ENCODE assay signal across 8 mouse cellular contexts in genomic region chr11:103171703-103172391, GRCm38 (mm10). TPM values are rescaled to one million over a fixed set of nuclear protein-coding genes. Genes with fewer than 3 reads are reported as not detected.
DNase-seq lines count a peak whose midpoint lies in the region; ATAC-seq and TF ChIP-seq lines count a peak whose summit lies in the region.

No protein-coding gene starts in this region.

- TF ChIP-seq CTCF in forebrain, postnatal 0 days (IDR thresholded peaks at IDR 0.05; ENCODE audit: low read depth) = no peak
- TF ChIP-seq CTCF in intestine, postnatal 0 days (IDR thresholded peaks at IDR 0.05; ENCODE audit: low read depth) = no peak

- no peaks in the 10 kb centered on the region for H3K9me3 ChIP-seq in neural tube, embryonic 12.5 days
- no peaks in the 10 kb centered on the region for H3K9me3 ChIP-seq in forebrain, postnatal 0 days (ENCODE audit: low read length)
- H3K9me3 ChIP-seq in intestine, postnatal 0 days (ENCODE audit: control insufficient read depth) = no peaks in the 10 kb centered on the region
- no peaks in the 10 kb centered on the region for H3K9me3 ChIP-seq in midbrain, embryonic 13.5 days

- 51% methylated on average over 9 of the region's 9 CpGs for WGBS in neural tube, embryonic 12.5 days
- WGBS in forebrain, postnatal 0 days = 51% methylated on average over 9 of the region's 9 CpGs
- 53% methylated on average over 9 of the region's 9 CpGs for WGBS in intestine, postnatal 0 days
- WGBS in midbrain, embryonic 13.5 days = 51% methylated on average over 9 of the region's 9 CpGs

- peaks cover 50% of the 10 kb centered on the region for H3K27me3 ChIP-seq in neural tube, embryonic 12.5 days (replicated peaks)
- no peaks in the 10 kb centered on the region for H3K27me3 ChIP-seq in forebrain, postnatal 0 days (ENCODE audit: insufficient read depth, low read length)
- H3K27me3 ChIP-seq in intestine, postnatal 0 days (replicated peaks; ENCODE audit: control insufficient read depth, insufficient read depth, low read length) = peaks cover 27% of the 10 kb centered on the region
- peaks cover 52% of the 10 kb centered on the region for H3K27me3 ChIP-seq in midbrain, embryonic 13.5 days

- H3K4me2 ChIP-seq in neural tube, embryonic 12.5 days (replicated peaks) = peak overlapping the region; percentile 93
- peak overlapping the region; percentile 85 for H3K4me2 ChIP-seq in forebrain, postnatal 0 days (ENCODE audit: low read depth)
- H3K4me2 ChIP-seq in intestine, postnatal 0 days (replicated peaks; ENCODE audit: low read depth) = peak overlapping the region; percentile 96; the same call in 1 of the 2 replicates
- H3K4me2 ChIP-seq in midbrain, embryonic 13.5 days (replicated peaks) = peak overlapping the region; percentile 85

- no peaks in the 10 kb centered on the region for H3K36me3 ChIP-seq in neural tube, embryonic 12.5 days
- H3K36me3 ChIP-seq in forebrain, postnatal 0 days (ENCODE audit: insufficient read depth) = no peaks in the 10 kb centered on the region
- no peaks in the 10 kb centered on the region for H3K36me3 ChIP-seq in intestine, postnatal 0 days (ENCODE audit: control insufficient read depth, insufficient read depth)
- H3K36me3 ChIP-seq in midbrain, embryonic 13.5 days = no peaks in the 10 kb centered on the region

- no peak for ATAC-seq in neural tube, embryonic 12.5 days (ENCODE audit: low FRiP score, low read depth)
- no peak for ATAC-seq in forebrain, postnatal 0 days
- no peak for ATAC-seq in intestine, postnatal 0 days
- no peak for ATAC-seq in midbrain, embryonic 13.5 days

- peak overlapping the region; percentile 59 for H3K4me3 ChIP-seq in neural tube, embryonic 12.5 days
- H3K4me3 ChIP-seq in forebrain, postnatal 0 days (ENCODE audit: low read depth, low read length) = peak overlapping the region; percentile 75
- peak overlapping the region; percentile 56; the same call in 1 of the 2 replicates for H3K4me3 ChIP-seq in intestine, postnatal 0 days (ENCODE audit: low read depth, low read length)
- peak overlapping the region; percentile 68 for H3K4me3 ChIP-seq in midbrain, embryonic 13.5 days (replicated peaks)

- no peak for DNase-seq in neural tube, embryonic 10.5 days (ENCODE audit: extremely low spot score, low spot score)
- DNase-seq in forebrain, postnatal 0 days = no peak
- no peak for DNase-seq in retina, embryonic 14.5 days (ENCODE audit: low spot score)
- DNase-seq in layer of hippocampus, postnatal 10 days (ENCODE audit: low spot score in 2 of 2) = no peak
- DNase-seq in layer of hippocampus, postnatal 36 days = no peak

- H3K9ac ChIP-seq in neural tube, embryonic 12.5 days = no peak overlapping the region
- H3K9ac ChIP-seq in forebrain, postnatal 0 days = no peak overlapping the region
- H3K9ac ChIP-seq in intestine, postnatal 0 days (ENCODE audit: low read depth, low read length) = no peak overlapping the region
- H3K9ac ChIP-seq in midbrain, embryonic 13.5 days (replicated peaks) = peak overlapping the region; percentile 71; the same call in 1 of the 2 replicates

- no peak overlapping the region for H3K27ac ChIP-seq in neural tube, embryonic 12.5 days
- no peak overlapping the region for H3K27ac ChIP-seq in forebrain, postnatal 0 days (ENCODE audit: low read depth, low read length)
- H3K27ac ChIP-seq in intestine, postnatal 0 days (ENCODE audit: low read depth, low read length) = no peak overlapping the region
- H3K27ac ChIP-seq in midbrain, embryonic 13.5 days = no peak overlapping the region

- H3K4me1 ChIP-seq in neural tube, embryonic 12.5 days = peaks cover 12% of the 10 kb centered on the region
- 0 out of 2 replicates have a peak, but pooled peaks cover 5% of the 10 kb centered on the region for H3K4me1 ChIP-seq in forebrain, postnatal 0 days (ENCODE audit: insufficient read depth)
- H3K4me1 ChIP-seq in intestine, postnatal 0 days (replicated peaks; ENCODE audit: control insufficient read depth, insufficient read depth, low read length) = peaks cover 5% of the 10 kb centered on the region; the same call in 1 of the 2 replicates
- H3K4me1 ChIP-seq in midbrain, embryonic 13.5 days (replicated peaks) = peaks cover 31% of the 10 kb centered on the region

RNA-seq across cellular contexts. Expression of gene Fmnl1, which starts 0.9 kb away (rescaled TPM):
- polyA plus RNA-seq in neural tube, embryonic 12.5 days (2016; fragmentation: Nextera tagmentation; extraction: Ambion mirVana) = 1.7 and 2.1 TPM in 2 replicates
- total RNA-seq in forebrain, postnatal 0 days (2014; rRNA removed) = 6.5 and 9.4 TPM in 2 replicates
- polyA plus RNA-seq in forebrain, postnatal 0 days (2015; fragmentation: Nextera tagmentation; extraction: Ambion mirVana) = 4.8 and 7.1 TPM in 2 replicates
- 0.80 and 1.0 TPM in 2 replicates for polyA plus RNA-seq in intestine, postnatal 0 days (2015; fragmentation: Nextera tagmentation; extraction: Ambion mirVana)
- polyA plus RNA-seq in midbrain, embryonic 13.5 days (2015; fragmentation: Nextera tagmentation; extraction: Ambion mirVana) = 1.7 and 3.7 TPM in 2 replicates
- 10 to 100 TPM; 83.4 to 87.0 TPM for total RNA-seq in layer of hippocampus, postnatal 10 days (2021)
- total RNA-seq in layer of hippocampus, postnatal 36 days (2021) = 100 to 1,000 TPM; 136 to 154 TPM

RNA-seq across cellular contexts. Expression of gene 1700023F06Rik, which starts 36.5 kb away (rescaled TPM):
- polyA plus RNA-seq in neural tube, embryonic 12.5 days (2016; fragmentation: Nextera tagmentation; extraction: Ambion mirVana) = 0.39 and 0.47 TPM in 2 replicates
- 0.71 TPM in 1 of 2 replicates, not detected in the other for total RNA-seq in forebrain, postnatal 0 days (2014; rRNA removed)
- 3.0 and 3.1 TPM in 2 replicates for polyA plus RNA-seq in forebrain, postnatal 0 days (2015; fragmentation: Nextera tagmentation; extraction: Ambion mirVana)
- 0.35 and 0.77 TPM in 2 replicates for polyA plus RNA-seq in intestine, postnatal 0 days (2015; fragmentation: Nextera tagmentation; extraction: Ambion mirVana)
- polyA plus RNA-seq in midbrain, embryonic 13.5 days (2015; fragmentation: Nextera tagmentation; extraction: Ambion mirVana) = 0.70 and 0.71 TPM in 2 replicates
- total RNA-seq in layer of hippocampus, postnatal 10 days (2021) = 1 to 10 TPM; 1.8 TPM
- 1 to 10 TPM; 1.5 to 2.3 TPM for total RNA-seq in layer of hippocampus, postnatal 36 days (2021)

RNA-seq across cellular contexts. Expression of gene Hexim2, which starts 39.6 kb away (rescaled TPM):
- polyA plus RNA-seq in neural tube, embryonic 12.5 days (2016; fragmentation: Nextera tagmentation; extraction: Ambion mirVana) = 9.9 and 12.2 TPM in 2 replicates
- 30.8 and 47.0 TPM in 2 replicates for total RNA-seq in forebrain, postnatal 0 days (2014; rRNA removed)
- 16.5 and 27.9 TPM in 2 replicates for polyA plus RNA-seq in forebrain, postnatal 0 days (2015; fragmentation: Nextera tagmentation; extraction: Ambion mirVana)
- polyA plus RNA-seq in intestine, postnatal 0 days (2015; fragmentation: Nextera tagmentation; extraction: Ambion mirVana) = 3.5 and 5.3 TPM in 2 replicates
- 18.8 and 20.0 TPM in 2 replicates for polyA plus RNA-seq in midbrain, embryonic 13.5 days (2015; fragmentation: Nextera tagmentation; extraction: Ambion mirVana)
- 10 to 100 TPM; 14.4 to 16.9 TPM for total RNA-seq in layer of hippocampus, postnatal 10 days (2021)
- total RNA-seq in layer of hippocampus, postnatal 36 days (2021) = 10 to 100 TPM; 14.8 to 14.9 TPM

RNA-seq across cellular contexts. Expression of gene Spata32, which starts 46.4 kb away (rescaled TPM):
- 0.18 and 0.31 TPM in 2 replicates for polyA plus RNA-seq in neural tube, embryonic 12.5 days (2016; fragmentation: Nextera tagmentation; extraction: Ambion mirVana)
- 0.57 and 0.62 TPM in 2 replicates for total RNA-seq in forebrain, postnatal 0 days (2014; rRNA removed)
- polyA plus RNA-seq in forebrain, postnatal 0 days (2015; fragmentation: Nextera tagmentation; extraction: Ambion mirVana) = 0.43 and 0.64 TPM in 2 replicates
- polyA plus RNA-seq in intestine, postnatal 0 days (2015; fragmentation: Nextera tagmentation; extraction: Ambion mirVana) = not detected in 2 replicates
- 0.43 and 0.48 TPM in 2 replicates for polyA plus RNA-seq in midbrain, embryonic 13.5 days (2015; fragmentation: Nextera tagmentation; extraction: Ambion mirVana)
- total RNA-seq in layer of hippocampus, postnatal 10 days (2021) = 1 to 10 TPM; 1.3 to 1.4 TPM
- 1 to 10 TPM in 1 of 2 experiments, under 1 TPM in 1; 0.72 to 1.6 TPM for total RNA-seq in layer of hippocampus, postnatal 36 days (2021)

RNA-seq across cellular contexts. Expression of gene Hexim1, which starts 55.8 kb away (rescaled TPM):
- 2.9 and 3.0 TPM in 2 replicates for polyA plus RNA-seq in neural tube, embryonic 12.5 days (2016; fragmentation: Nextera tagmentation; extraction: Ambion mirVana)
- total RNA-seq in forebrain, postnatal 0 days (2014; rRNA removed) = 19.0 and 20.5 TPM in 2 replicates
- polyA plus RNA-seq in forebrain, postnatal 0 days (2015; fragmentation: Nextera tagmentation; extraction: Ambion mirVana) = 3.7 and 3.9 TPM in 2 replicates
- polyA plus RNA-seq in intestine, postnatal 0 days (2015; fragmentation: Nextera tagmentation; extraction: Ambion mirVana) = 4.6 and 6.0 TPM in 2 replicates
- polyA plus RNA-seq in midbrain, embryonic 13.5 days (2015; fragmentation: Nextera tagmentation; extraction: Ambion mirVana) = 3.5 and 3.9 TPM in 2 replicates
- 10 to 100 TPM; 38.0 to 38.7 TPM for total RNA-seq in layer of hippocampus, postnatal 10 days (2021)
- 10 to 100 TPM; 52.7 to 56.1 TPM for total RNA-seq in layer of hippocampus, postnatal 36 days (2021)
